Mouse (Mus musculus): ENCODE data around the gene Gnas.
"Not testable (repeated sequence)": the region's sequence is repeated elsewhere in the genome, so short reads cannot be mapped to it uniquely, and the experiment has no call there.

Gnas gene

DNA sequence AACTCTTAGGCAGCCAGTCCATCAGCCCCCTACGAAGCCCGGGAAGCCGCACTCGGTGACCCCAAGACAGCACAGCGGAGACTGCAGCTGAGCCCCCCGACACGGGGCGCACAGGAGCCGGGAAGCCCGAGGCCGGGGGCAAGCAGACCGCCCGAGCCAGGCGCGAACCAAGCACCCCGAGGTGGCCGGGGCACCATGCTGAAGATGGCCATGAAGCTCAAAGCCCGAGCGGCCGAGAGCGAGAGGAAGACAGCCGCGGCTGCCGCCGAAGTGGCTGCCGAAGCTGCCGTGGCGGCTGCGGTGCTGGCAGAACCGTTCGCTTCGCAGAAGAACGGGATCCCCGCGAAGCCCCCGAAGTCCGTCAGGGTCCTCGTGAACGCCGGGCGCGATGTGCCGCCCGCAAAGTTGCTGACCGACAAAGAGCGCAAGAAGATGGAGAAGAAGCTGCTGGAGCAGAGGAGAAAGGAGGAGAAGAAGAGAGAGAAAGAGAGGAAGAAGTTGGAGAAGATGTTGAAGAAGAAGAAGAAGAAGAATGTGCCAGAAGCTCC, 44.3 kb downstream of the Gnas start:
- DNase-seq (ENCODE audit: low read depth, low spot score), result peak; percentile 33

DNA sequence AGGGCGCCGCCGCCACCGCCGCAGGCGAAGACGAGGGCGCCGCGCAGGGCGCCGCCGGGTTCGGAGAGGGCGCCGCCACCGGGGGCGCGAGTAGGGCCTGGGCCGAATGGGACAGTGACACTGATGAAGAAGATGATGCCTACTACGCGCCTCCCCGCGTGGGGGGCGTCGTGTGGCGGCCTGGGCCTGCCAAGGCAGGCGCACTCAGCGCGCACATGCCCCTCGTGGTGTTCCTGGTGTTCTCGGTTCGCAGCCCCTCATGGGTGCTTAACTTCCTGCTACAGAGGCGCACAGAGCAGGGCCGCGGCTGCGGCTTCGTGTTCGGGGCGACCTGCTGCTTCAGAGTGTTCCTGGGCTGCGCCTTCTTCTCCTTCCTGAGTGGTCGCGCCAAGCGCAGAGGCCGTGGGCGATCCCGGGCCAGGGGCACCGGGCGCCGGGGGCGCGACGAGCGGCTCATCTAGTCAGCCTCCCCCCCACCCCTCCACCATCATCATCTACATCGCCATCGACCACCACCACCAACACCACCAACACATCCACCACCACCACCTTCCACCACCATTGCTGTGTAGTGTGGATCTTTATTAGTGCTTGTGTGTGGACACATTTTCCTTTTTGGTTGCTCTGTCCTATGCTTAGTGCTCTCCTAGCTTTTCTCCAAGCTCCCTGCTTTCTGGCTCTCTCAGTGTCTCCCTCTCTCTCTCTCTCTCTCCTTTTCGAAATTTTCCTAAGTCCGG, 45.0 kb downstream of the Gnas start:
- DNase-seq (ENCODE audit: low read depth, low spot score), result peak; percentile 74

DNA sequence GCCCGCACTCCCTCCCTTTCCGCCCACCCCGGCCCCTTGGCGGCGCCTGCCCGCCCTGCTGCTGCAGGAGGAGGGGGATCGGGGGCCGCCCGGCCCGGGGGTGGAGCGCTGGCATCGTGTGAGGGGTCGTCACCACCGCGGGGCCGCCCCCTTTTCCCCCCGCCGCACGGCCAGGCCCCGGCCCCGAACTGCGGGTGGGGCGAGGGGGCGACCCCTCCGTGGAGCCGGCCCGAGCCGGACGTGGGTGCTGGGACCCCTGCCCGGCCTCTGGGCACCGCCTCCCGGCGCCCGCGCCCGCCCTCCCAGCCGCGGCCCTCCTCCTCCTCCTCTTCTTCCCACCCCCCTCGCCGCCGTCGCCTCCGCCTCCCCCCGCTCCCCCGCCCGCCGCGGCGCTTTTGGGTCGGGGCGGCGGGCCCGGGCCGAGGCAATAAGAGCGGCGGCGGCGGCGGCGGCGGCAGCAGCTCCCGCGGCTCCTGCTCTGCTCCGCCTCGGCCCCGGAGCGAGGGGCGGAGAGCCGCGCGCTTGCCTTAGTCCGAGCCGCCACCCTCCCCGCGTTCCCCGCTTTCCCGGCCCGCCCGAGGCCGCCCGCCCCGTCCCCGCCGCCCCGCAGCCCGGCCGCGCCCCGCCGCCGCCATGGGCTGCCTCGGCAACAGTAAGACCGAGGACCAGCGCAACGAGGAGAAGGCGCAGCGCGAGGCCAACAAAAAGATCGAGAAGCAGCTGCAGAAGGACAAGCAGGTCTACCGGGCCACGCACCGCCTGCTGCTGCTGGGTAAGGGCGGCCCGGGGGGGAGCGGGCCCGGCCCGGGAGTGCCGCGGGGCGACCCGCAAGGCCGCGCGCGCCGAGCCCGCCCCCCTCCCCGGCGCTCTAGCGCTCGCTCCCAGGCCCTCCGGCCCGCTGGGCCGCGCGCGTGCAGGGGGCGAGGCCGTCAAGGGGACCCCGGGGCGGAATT, 45.8 kb downstream of the Gnas start:
- peak; percentile 74 for DNase-seq (ENCODE audit: low read depth, low spot score)

DNA sequence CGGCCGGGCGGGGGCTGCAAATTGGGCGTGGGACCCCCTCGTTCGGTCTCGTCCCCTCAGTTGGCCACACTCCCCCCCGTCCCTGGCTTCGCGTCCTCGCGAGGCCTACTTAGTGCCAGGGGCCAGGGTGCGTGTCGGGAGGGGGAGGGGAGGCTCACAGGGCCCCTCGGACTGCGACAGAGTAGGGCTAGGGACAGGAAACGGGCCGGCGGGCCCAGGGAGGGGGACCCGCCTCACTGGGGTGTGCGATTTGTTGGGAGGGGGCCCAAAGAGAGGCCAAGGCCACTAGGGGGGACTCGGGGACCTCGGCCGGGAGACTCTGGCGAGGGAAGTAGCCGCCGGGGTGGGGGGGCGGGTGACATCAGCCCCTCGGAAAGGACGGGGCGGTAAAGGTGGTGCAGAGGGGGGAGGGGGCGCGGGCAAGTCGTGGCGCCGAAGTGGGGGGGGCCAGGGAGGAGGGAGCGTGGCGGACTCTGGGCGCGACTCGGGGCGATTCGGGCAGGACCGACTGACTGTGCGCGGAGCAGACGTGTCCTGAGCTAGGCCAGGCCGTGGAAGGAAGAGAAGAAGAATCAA, 46.6 kb downstream of the Gnas start:
- DNase-seq (ENCODE audit: low read depth, low spot score), result peak; percentile 73

DNA sequence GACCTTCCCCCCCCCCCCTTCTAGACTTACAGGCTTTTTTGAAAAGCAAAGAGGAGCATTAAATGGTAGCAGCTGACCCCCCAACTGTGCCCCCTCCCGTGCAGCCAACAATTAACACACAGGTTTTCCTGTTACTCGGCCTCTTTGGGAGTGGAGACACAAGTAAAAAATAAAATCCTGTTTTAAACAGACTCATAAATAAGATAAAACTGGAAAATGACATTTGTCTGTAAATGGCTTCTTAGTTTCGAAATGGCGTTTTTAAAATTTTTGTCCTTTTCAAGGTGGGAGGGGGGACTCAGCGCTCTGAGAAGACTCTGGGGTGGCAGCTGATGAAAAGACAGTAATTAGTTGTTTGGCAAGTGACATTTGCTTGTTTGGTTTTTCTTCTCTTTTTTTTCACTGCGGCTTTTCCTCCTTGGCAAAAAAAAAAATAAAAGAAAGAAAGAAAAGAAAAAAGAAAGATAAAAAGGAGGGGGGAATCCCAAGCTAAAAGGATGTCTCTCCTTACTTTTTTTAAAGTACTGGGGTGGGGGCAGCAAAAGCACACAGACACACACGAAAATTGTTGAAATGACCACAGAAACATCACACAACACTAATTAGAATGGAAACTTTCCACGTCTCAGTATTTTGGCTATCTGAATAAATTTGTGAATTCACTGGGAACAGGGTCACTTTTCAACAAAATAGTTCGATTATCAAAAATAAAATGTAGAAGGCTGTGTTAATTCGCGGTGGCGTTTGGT, 47.3 kb downstream of the Gnas start:
- DNase-seq (ENCODE audit: low read depth, low spot score), result no peak

DNA sequence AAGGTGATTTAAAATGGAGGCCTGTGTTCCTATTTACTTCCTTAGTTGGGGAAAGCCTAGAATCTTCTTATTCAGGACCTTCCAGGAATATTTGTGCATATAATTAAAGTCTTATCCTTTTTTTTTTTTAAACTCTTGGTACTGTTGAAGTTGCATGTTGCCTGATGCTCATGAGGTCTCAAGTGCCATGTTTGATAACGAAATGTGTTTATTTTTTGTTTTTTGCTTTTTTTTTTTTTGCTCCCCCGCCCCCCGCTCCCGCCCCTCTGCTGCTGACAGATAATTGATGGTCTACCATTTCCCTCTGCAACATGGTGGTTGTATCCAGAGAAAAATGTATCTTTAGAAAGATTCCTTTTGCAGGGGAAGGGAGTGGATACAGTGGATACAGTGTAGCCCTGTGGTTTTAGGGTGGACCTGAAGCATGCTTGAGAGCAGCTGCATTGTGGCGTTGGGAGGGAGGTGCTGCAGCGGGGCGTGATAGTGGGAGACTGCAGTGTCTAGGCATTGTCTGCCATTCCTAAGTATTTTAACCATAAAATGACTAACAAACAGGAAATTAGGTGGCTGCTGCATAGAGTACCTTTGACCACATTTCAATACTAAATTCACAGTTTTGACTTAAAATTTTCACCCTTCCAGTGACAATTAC, 49.2 kb downstream of the Gnas start:
- DNase-seq (ENCODE audit: low read depth, low spot score), result peak; percentile 32

DNA sequence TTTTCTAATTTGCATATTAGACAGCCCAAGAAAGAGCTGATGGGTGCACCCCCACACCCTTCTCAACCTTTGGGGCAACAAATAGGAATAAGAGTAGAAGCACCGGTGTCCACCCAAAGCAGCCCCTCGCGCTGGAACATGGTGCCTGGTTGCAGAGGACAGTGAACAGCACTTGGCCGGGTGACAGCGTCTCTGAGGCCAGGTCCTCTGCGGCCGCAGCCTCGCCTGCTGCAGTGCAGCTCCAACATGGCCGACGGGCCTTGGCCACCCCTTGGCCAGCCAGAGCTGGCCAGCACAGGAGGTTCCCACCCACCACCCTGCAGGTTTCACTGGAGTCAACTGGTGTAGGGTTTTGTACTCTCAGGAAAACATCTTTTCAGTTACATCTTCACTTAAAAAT, 50.3 kb downstream of the Gnas start:
- no peak for DNase-seq (ENCODE audit: low read depth, low spot score)

DNA sequence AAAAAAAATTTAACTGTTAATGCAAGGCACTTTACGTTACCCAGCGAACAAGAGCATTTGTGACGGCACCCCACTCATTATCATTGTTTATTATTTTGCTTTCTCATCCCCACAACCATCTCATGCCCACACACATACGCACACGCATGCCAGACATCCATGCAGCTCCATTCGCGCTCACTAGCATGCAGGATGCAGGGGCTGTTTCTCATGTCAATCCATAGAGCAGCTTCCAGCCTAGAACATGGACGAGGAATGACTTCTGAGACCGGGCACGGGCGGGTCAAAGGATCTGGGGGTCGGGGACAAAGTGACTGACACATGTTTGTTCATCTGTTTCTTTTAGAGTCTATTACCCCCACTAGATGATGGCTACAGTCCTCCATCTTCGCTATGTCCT, 53.2 kb downstream of the Gnas start:
- no peak for DNase-seq (ENCODE audit: low read depth, low spot score)

DNA sequence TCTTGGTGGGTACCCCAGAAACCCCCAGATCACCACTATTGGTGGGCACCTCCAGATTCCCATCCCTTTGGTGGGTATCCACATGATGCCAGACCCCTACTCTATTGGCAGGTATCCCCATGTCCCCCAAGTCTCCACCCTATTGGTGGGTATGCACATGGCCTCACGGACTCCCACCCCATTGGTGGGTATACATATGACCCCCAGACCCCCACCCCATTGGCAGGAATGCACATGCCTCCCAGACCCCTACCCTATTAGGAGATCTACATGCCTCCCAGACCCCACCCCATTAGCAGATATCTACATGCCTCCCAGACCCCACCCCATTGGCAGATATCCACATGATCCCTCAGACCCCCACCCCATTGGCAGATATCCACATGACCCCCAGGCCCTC, 55.6 kb downstream of the Gnas start:
- DNase-seq (ENCODE audit: low read depth, low spot score), result no peak

DNA sequence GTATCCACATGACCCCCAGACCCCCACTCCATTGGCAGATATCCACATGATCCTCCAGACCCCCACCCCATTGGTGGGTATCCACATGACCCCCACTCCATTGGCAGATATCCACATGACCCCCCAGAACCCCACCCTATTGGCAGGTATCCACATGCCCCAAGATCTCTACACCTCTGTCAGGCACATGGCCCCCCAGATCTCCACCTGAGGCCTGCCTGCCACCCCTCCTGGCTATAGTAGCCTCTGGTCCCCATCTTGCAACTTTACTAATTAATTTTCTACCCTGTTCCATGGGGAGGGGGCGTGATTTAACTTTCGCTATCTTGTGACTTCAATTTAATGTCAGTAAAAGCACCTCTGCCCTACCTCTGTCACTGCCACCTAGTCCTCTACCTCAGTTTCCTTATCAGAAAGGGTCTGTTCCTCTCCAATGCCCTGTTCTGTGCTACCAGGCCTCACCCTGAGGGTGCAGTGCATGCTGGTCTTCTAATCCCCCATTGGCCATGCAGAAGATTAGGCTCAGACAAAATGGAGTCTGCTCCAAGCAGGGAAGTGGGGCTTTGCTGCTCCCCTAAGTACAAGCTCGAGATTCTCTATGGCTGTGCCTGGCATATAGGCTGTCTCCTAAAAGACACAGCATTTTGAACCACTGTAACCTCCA, 56.2 kb downstream of the Gnas start:
- no peak for DNase-seq (ENCODE audit: low read depth, low spot score)

DNA sequence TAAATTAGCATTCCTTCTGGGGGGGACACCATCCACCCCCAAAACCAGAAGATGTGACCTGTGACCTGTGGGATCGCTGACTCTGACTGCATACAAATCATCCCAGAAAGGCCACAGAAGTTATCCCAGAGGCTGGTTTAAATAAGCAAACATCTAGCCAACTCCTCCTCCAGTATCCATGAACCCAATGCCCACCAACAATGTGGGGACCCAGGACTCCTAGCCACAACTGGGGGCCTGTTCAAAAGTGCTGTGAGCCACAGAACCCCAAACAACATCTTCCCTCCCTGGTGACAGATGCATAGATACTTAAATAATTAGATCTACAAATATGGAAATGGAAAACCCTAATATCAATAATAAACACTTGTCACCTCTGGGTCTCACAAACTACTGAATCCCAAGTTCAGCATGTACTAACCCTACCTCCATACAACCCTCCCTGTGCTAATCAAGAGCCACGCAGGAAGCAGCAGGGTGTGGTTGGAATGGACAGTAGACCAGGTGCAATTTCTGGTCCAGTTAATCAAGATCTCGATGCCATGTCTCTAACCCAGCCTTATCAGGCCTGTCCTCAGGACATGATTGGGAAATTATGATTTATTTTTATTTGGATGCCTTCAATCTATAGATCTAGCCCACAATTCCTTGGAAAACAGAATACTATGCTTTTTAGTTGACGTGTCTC, 56.9 kb downstream of the Gnas start:
- no peak for DNase-seq (ENCODE audit: low read depth, low spot score)

DNA sequence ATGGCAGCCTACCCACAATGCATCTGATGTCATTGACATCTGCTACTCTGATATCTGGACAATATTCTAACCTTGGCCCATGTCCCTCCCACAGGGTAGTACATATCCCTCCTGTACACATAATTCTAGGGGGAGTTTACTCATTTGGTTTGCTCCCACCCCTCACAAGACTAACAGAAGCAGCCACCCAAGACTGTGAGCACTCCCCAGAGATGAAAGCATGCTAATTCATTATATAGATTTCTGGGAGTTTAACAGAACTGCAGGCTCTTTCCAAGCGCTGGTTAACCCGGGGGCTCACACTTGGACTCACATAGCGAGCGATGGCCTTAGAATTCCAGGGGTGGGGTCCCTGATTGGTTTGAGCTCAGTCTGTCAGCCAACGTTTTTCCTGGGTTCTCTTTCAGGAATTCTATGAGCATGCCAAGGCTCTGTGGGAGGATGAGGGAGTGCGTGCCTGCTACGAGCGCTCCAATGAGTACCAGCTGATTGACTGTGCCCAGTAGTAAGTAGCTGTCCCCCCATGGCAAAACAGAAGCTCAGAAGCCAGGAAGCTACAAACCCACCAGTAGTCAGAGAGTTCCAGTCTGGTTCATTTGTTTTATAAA, 58.8 kb downstream of the Gnas start:
- no peak for DNase-seq (ENCODE audit: low read depth, low spot score)

DNA sequence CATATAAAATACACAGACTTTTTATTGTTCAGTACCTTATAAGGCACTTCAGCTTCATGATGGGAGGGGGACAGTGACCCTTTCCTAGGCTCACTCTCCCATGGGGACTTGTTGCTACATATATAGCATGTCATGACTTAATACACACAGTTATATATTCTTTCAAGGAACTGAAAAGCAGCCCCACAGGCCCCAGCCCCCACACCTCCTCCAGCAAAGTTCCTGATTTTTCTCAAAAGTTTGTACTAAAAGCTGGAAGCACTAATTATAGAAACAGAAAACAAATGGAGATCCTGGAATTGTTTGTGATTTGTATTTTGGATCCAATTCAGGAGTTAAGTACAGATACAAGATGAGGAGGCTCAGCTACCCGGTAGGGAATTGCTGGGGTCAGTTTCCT, 59.4 kb downstream of the Gnas start:
- DNase-seq (ENCODE audit: low read depth, low spot score), result no peak

DNA sequence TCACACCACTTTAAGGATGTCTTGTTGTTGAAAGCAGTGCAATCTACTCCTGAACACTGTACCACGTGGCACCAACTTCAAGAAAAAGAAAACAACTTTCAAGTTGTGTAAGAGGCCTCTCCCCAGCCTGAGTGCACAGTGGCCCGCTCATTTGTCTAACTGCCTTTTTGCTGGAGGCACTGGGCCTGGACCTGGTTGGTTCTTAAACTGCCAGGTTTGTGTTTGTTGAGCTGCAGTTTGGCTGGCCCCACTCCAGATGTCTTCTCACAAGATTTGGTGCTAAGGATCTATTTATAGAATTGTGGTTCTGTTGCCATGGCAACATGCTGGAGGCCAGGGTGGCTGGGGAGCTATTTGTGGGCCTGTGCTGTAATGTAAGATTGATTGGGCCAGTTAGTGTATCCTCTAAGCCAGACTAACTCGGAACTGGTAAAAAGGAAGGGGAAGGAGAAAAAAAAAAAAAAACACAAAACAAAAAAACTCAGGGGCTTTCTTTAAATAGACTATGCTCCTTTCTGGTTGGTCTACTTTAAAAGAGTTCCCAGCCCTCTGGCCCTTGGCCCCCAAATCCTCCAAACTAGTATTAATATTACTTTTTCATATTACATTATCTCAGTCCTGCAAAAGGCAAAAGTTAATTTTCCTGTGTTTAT, 60.0 kb downstream of the Gnas start:
- peak; percentile 77 for DNase-seq (ENCODE audit: low read depth, low spot score)

DNA sequence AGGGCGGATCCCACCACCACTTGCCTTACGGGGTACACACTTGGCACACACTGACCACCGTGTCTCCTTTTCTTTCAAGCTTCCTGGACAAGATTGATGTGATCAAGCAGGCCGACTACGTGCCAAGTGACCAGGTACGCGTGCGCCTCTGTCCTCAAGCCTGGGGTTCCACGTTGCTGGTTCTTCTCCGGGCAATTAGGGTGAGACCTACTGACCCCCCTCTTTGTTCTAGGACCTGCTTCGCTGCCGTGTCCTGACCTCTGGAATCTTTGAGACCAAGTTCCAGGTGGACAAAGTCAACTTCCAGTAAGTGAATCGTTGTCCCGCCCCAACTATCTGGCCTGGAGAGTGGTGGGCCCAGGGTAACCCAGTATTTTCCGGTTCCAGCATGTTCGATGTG, 60.9 kb downstream of the Gnas start:
- DNase-seq (ENCODE audit: low read depth, low spot score), result no peak

DNA sequence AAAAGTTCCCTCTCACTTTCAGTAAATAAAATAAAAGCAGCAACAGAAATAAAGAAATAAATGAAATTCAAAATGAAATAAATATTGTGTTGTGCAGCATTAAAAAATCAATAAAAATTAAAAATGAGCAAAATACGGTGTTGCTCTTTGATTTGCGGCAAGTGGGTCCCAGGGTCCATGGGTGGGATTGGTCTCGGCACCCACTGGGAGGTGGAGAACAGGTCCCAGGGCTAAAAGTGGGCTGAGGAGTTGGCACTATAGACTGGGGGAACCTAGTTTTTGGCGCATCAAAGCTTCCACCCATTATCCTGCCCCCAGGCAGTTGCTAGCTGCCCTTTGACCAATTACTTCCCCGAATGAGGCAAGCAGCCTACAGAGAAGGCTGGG, 62.5 kb downstream of the Gnas start, which contains the start of gene Gm20721:
Gm20721 (minus strand) TSS at position 101 of the 387 bp plus-strand sequence.
- DNase-seq (ENCODE audit: low read depth, low spot score), result no peak

DNA sequence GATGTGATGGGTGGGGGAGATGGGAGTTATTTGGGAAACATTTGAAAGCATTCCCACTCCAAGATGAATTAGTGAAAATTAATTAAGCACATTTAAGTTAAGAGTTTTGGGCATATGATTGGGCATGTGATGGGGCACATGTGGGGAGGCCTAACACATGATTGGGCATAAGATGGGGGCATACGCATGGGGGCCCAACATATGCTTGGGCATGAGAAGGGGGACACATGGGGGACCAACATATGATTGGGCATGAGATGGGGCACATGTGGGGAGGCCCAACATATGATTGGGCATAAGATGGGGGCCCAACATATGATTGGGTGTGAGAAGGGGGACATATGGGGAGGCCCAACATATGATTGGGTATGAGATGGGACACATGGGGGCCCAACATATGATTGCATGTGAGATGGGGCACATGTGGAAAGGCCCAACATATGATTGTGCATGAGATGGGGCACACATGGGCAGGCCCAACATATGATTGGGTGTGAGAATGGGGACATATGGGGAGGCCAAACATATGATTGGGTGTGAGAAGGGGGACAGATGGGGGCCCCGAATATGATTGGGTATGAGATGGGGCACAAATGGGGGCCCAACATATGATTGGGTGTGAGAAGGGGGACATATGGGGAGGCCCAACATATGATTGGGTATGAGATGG, 63.0 kb downstream of the Gnas start:
- not testable (repeated sequence) for DNase-seq (ENCODE audit: low read depth, low spot score)

DNA sequence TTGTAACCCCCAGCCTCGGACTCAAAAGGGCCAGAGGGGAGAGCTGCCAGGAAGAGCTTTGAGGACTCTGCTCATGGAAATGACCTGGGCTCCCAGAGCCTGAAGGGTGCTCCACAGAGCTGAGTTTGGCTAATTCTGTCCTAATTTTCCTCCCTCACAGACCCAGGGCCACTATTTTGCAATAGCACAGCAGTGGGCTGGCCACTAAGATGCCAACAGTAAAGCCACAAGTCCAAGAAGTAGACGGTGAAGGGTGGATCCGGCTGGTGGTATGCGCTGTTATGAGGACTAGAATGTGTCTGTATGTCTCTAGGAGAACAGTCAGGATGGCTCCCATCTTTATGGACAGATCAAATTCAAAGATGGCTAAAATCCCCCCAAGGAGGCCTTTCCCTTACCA, 74.4 kb downstream of the Gnas start:
- no peak for DNase-seq (ENCODE audit: low read depth, low spot score)
